Mouse (Mus musculus) layer of hippocampus, adult 8-10 months (tissue): ENCODE measurements around the gene Slc1a2. TPM values are rescaled to one million over a fixed set of nuclear protein-coding genes. Genes with fewer than 3 reads are reported as not detected.
A peak's percentile ranks its signal among the peaks of the same experiment; 100 is the strongest.

Experiments
- DNase-seq, 2 experiments: peaks; one replicate each; pipeline ENCODE4 v3.0.0; 2022; ENCODE audit warnings: low spot score in 2 of 2
- total RNA-seq, 4 experiments: library from RNA; stranded (reverse); gene quantifications; 2 replicates each; pipeline ENCODE4 v1.2.4; 2022

Slc1a2 gene
- total RNA-seq, 4 experiments from 2014 or later: 1,693 to 1,901 (median 1,776) TPM

DNA sequence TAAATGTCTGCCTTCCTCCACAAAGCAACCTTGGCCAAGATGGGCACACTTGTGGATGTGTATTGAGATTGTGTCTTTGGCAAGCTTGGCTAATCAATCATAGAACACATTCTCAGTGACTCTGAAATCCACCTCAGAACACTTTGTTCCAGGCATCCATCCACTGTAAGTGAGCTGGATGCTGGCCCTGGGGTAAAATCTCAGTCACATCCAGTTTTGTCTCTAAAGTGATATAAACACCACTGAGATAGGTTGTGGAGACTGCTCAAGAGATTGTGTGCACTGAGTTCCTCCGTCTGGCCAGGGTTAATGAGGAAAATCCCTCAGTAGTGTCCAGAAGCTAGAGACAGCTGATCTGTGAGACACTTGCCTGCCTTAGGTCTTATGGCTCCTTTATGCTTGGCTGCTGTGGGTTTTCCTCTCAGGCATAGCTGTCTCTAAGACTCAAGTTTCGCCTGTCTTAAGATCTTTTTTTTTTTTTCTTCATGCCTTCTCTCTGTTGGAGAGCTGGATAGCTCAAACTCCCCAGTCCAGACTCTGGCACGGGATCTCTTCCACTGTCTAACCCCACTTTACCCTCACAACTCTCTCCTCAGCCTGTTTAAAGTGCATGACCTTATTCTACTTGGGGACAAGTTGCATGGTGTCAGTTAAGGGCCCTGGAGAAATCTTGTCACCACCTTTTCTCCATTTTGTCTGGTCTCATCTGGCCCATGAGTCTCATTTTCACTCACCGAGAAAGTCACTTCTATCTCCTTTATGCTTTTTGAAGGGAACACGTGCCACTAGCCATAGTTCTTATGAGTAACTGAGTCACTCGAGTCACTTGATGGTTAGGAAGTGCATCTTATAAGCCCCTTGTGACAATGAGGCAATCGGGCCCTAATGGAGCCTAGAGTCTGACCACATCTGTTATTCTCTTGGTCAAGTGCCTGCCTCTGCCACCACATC is 54.5 kb downstream of the Slc1a2 start:
- no peak for DNase-seq

GRCm38 (mm10) chr2:102714320-102714719 is 55.9 kb downstream of the Slc1a2 start:
- DNase-seq: no peak

GRCm38 (mm10) chr2:102715754-102716153 is 57.3 kb downstream of the Slc1a2 start:
- DNase-seq: no peak

GRCm38 (mm10) chr2:102721859-102722258 is 63.4 kb downstream of the Slc1a2 start:
- no peak for DNase-seq

GRCm38 (mm10) chr2:102725054-102725453 is 66.6 kb downstream of the Slc1a2 start:
- DNase-seq: no peak

DNA sequence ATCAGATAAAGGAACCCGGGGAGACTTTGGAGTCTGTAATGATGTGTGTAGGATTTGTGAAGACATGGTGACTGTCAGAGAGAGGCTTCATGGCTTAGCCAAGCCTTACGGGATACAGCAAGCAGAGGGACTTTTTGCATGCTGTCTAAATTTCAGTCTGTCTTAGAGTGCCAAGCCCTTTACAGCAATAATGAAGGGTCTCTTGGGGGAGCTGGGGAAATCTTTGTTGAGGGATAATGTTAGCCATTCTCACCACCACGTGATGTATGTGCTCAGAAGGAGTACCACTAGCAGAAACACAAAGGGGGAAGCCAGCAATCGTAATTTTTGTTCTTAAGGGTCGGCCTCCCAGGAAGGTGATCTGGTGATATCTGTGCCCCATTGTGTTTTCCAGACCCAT is 71.9 kb downstream of the Slc1a2 start:
- DNase-seq: no peak

DNA sequence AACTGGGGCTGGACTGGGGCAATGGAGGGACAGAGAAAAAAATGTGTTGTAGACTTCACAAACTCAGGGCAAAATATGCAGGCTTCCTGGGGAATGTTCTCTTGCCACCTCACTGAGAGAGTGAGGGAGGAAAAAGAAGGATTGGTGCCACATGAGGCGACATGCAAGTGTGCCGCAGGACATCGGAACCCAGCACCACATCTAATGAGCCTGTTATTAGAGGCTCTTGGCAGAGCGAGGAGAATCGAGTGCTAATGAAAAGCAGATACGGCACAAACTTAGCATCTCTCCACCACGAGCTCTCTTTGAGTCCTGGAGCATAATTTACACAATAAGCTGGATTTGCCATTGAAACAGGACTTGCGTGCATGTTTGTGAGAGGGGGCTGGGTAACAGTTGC is 72.3 kb downstream of the Slc1a2 start:
- DNase-seq: no peak

DNA sequence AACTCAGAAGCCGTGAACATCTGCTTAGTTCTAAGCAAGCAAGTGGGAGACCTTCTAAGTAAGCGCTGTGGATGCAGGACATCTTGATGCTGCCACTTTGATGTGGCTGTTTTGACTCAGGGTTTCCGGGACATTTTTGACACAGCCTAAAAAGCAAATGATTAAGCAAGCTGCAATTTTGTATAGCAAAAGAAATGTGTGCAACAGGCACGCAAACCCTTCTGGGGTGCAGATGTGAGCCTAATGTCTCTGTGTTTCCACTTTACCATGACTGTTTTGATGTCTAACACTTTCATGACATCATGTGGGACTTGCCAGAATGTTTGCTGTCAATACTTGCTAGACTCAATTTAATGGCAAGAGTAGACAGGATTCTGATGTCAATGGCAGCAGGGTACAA is 74.7 kb downstream of the Slc1a2 start:
- DNase-seq: no peak

DNA sequence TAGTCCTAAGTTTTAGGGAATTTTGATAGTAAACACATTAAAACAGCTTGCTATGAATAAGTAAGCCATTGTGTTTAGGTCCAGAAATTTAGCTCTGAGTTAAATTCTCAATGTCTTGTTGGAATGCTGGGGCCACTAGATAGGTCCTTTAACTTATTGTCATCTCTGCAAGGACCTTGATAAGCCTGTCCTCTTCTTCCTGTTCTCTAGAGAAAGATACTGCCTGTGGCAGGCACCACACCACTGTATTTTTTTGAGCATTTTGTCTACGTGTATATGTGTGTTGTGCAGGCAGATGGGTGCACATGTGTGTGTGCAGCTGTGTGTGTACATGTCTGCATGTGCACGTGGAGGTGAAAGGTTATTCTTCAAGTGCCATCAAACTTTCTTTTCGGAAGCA is 75.6 kb downstream of the Slc1a2 start:
- DNase-seq: no peak

DNA sequence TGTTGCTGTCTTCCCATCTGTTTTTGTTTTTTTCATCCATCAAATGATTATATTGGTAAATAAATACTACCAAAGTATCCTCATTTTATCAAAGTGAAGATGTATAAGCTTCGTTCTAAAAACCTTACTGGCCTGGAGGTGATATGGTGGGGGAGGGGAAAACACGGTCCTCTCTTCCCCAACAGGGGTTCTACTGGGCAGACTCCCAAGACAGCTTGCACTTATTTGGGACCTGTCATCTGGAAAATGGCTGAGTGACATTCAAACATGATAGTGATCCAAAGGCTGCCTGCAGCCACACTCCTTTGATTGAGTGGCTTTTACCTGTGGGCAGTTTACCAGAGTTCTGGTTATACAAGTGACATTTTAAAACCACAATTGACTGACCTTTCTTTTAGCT is 76.6 kb downstream of the Slc1a2 start:
- DNase-seq: no peak

DNA sequence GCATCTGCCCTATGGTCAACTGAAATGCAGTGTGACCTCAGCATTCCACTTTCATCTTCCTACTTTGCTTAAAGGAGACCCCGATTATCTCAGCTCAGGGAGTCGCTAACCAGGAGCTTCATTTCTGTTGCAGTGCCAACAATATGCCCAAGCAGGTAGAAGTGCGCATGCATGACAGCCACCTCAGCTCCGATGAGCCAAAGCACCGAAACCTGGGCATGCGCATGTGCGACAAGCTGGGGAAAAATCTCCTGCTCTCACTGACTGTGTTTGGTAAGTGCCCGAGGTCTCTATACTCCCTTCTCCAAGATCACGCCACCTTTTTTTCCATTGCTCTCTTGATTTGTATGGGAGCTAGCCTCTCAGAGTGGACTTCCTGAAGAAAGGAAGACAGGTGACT is 77.4 kb downstream of the Slc1a2 start:
- no peak for DNase-seq

GRCm38 (mm10) chr2:102736490-102736889 is 78.0 kb downstream of the Slc1a2 start:
- no peak for DNase-seq

GRCm38 (mm10) chr2:102738852-102739251 is 80.4 kb downstream of the Slc1a2 start:
- DNase-seq: no peak

- peak; percentile 32 to 48 for DNase-seq
Measured at GRCm38 (mm10) chr2:102742685-102743084, 84.2 kb downstream of the Slc1a2 start.

DNA sequence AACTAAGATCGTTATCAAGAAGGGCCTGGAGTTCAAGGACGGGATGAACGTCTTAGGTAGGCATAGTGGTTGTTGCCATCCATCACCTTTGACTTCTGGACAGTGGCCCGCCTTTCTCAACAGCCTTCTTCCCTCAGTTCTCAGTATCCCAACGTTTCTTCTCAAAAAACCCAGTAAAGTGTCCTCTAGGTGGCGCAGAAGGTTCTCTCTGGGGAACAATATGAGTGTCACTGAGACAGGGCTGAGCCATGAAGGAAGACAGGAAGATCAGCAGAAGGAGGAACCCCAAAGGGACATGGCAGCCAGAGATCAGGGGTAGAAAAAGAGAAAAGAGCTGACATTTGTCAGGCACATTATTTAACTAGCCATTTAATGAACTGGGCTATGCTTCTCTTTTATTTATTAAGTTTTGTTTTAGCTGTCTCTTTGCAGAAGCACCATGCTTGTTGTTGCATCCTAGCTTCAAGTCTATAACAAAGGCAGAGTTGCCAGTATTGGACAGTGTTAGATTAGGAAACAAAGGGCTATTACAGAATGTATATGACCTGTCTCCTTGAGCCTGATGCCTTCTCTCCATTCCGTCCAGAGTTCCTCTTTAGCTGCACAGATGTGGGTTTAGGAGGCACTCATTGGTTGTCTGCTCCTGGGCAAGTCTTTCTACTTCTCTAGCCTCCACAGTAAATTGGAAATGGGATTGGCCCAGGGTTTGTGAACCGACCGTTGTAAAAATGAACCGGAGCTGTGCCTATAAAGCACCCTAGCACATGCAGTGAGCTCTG is 85.6 kb downstream of the Slc1a2 start:
- DNase-seq: peak; percentile 33 to 37

DNA sequence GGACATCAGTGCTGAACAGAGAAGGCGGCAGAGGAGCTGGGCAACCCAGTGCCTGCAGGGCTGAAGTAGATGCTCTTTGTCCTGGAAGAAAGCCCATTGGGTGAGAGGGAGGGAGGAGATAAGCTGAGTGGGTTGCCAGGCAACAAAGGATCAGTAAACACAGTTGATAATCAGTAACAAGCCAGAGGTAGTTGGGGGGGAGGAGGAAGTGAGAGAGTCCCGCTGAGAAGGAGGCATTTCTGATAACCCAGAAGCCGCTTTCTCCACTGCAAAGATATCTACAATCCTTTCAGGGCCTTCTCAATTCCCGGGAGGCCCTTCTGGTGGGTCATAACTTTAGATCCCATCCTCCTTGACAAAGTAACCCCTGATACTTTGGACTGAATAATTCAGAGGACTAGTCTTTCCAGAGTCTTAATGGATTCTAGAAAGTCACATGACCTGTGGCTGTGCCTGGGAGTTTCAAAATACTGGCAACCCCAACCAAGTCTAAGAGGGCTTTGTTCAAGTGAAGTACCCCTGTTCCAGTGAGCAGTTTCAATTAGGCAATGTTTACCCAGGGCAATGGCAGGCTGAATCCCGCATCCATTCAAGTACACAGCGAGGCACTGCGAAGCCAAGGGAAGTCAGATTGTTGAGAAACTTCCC is 86.9 kb downstream of the Slc1a2 start:
- peak in 1 of 2 experiments; percentile 56 for DNase-seq

GRCm38 (mm10) chr2:102747758-102748157 is 89.3 kb downstream of the Slc1a2 start:
- no peak for DNase-seq

DNA sequence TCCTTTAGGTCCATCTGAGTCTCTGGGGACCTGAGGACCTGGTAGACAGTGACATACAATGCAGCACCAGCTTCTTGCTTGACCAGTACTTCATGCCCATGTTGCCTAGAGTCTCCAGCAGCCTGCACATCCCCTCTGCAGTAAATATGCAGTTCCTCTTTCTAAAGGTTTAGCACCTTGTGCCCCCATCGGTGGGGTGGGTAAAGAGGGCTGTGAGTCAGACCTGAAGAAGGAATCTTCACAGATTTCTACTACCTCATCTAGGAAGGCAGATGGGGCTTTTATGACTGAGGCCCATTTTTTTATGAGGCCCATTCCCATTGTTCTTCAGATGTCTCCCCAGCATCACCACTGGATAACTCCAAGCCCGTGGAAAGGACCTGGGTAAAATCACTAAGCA is 91.5 kb downstream of the Slc1a2 start:
- no peak for DNase-seq

DNA sequence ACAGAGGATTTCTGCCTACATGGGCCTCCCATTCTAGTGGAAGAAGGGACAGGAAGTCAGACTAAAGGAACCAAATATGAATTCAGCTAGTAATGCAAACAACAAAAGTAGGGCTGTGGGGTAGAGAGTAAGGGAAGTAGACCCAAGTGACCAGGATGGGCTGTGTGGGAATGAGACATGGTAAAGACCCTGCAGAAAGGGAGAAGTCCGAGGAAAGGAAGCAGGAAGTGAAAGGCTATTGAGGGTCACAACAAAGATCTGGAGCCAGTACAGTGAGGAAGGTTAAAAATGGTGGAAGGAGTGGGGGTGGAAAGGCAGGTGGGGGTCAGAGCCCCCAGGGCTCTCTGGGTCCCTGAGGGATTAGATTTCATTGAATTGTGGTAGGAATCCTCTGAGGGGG is 93.4 kb downstream of the Slc1a2 start:
- no peak for DNase-seq

DNA sequence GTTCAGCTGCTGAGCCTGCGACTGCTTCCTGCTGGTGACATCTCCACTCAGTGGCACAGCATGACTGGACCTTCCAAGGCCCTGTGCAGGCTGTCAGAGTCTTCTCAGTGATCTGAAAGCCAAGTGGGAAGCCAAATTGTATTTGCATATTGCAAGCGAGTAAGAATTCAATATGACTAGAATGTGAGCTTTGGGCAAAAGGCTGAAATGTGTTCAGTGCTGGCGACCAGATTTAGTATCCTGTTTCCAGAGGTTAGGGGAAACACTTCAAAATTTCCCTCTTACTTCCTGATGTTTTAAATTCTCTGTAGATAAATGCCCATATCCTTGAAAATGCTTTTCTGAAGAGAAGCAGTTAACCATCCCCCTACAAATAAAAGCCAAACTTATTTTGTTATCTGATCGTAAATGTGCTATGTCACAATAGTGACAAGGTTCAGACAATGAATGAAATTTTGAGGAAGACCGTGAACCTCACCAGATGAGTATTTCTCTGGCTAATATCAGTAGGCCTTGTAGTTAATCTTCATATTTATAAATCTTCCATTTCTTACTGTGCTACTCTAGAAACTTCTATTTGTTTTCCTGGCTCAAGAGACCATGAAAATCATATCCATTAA is 98.9 kb downstream of the Slc1a2 start:
- DNase-seq: no peak

- DNase-seq: peak in 1 of 2 experiments; percentile 30
Measured at GRCm38 (mm10) chr2:102759479-102759878, 101.0 kb downstream of the Slc1a2 start.
